Mouse (Mus musculus) embryonic stem cell, embryonic (primary cell): ENCODE measurements at regions not wholly inside any gene's neighbourhood (a gene's known extent, or its start where the extent isn't known, plus 50 kb on each side); places are given as distances from the start of the nearest gene placed in this dataset.
"Not testable (repeated sequence)": the region's sequence is repeated elsewhere in the genome, so short reads cannot be mapped to it uniquely, and the experiment has no call there.

Experiments
- CTCF ChIA-PET, 4 experiments: fragments of 300-600 bp in 2 of 4; fragments of 350-600 bp in 2 of 4; sonication (Branson Sonifier 250); formaldehyde crosslinking; loops; one replicate each; lab custom pipeline; 2022; ENCODE audit warnings: inconsistent platforms in 2 of 4; lab: Charles Lee
- POLR2A ChIA-PET, 4 experiments: fragments of 300-600 bp in 2 of 4; fragments of 350-600 bp in 2 of 4; sonication (Branson Sonifier 250); formaldehyde crosslinking; loops; one replicate each; lab custom pipeline; 2022; ENCODE audit warnings: antibody characterized with exemption in 4 of 4, inconsistent platforms in 1 of 4; lab: Charles Lee

DNA sequence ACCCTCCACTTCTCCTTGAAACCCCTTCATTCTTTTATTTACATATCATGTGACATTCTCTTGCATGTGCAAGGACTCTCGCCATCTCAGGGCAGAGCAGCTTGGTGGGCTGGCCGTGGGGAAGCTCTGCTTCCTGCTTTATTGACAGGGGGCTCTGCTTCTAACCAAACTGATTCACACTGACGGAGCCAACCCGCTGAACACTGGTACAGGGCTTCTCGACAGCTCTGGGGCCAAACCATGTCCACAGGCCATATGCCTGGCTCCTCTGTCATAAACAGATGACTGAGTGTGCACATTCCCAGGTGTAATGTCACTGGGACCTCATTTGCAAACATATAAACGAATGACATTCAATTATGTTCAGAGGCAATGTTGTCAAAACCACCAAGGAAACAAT lies 800.7 kb downstream of the Ttll7 start:
- CTCF ChIA-PET = no interaction called here
- POLR2A ChIA-PET = no interaction called here

DNA sequence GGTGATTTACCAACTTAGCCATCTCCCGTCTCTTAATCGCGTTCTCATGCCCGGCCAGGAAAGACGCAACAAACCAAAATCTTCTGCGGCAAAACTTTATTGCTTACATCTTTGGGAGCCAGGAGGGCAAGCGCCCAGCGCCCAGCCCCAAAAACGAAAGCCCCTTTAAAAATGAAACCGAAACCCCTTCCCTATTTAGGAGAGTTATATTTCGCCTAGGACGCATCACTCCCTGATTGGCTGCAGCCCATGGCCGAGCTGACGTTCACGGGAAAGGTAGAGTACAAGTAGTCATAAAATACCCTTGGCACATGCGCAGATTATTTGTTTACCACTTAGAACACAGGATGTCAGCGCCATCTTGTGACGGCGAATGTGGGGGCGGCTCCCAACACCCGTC lies 783.3 kb downstream of the Ttll7 start:
- POLR2A ChIA-PET = not testable (repeated sequence)
- CTCF ChIA-PET = interaction anchor here in 1 of 4 experiments (0.7 kb wide), 1 partner anchor 438 kb away, joined by 4 read pairs; no protein-coding TSS in a partner anchor

- ChIA-PET POLR2A (no interaction called here), CTCF (no interaction called here)
These were observed 779.0 kb downstream of the Ttll7 start for GRCm38 (mm10) chr3:147631151-147631550.

DNA sequence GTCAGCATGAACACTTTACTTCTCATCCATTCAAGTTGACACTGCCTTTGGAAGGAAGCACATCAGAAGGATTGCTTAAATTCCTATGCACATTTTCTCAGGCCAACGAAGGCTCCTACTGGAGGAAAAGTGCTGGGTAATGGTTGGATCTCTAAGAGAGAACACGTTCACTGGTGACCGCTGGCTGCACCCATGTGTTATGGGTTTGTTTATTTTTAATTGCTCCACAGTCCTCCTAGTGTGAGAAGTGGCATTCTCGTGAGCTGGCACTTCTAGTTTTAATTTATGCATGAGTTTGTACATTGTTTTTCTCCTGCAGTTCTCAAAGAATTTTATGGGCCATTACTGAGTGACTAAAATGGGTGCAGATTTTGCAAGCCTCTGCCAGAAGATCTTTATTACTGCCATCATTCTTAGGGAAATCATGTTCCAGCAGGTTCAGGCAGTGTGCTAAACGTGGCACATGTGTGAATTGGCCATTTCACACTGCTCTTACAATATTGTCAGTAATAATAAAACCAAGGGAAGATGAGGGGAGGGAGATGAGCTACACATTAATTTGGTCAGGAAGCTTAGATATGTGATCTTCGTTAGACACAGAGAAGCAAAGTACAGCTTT lies 731.6 kb downstream of the Ttll7 start:
- POLR2A ChIA-PET = no interaction called here
- CTCF ChIA-PET = no interaction called here

DNA sequence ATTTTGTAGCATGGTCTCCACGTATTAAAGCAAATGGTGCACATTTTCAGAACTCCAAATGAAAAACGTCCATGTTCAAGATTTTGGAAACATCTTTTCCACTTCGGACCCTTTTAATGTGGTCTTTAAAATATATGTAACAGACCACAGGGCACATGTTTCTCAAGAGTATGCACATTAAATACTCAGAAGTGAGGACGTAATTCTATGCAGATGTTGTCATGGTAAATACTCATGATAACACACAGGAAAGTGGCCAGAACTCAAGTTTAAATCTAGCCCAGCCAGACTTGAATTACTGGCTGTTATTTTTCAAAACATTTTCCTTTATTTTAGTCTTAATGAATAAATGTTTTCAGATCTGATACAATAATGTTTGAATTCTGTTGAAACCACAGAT lies 719.7 kb downstream of the Ttll7 start:
- POLR2A ChIA-PET = no interaction called here
- CTCF ChIA-PET = no interaction called here

- CTCF ChIA-PET = no interaction called here
- POLR2A ChIA-PET = no interaction called here
These were observed 693.3 kb downstream of the Ttll7 start for GRCm38 (mm10) chr3:147545329-147546006.

DNA sequence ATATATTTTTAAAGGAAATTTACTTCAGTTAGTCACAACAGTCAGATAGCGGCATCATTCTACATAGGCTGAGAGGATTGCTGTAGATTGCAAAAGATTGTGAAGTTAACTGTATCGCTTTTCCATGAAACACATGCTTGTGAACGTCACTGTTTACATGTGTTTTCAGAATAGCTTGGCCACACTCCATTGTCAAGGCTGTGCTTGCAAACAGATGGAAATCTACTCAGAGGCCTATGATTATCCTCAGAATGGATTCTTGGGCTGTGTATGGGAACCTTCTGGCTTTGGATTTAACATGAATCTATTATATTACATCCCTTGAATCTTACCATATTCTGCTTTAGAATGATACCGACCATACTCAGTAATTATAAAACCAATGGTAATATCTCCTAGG lies 690.1 kb downstream of the Ttll7 start:
- CTCF ChIA-PET = no interaction called here
- POLR2A ChIA-PET = no interaction called here

- ChIA-PET POLR2A (interaction anchor here in 1 of 4 experiments (0.6 kb wide), 1 partner anchor 61 kb away, joined by 6 read pairs; no protein-coding TSS in a partner anchor), CTCF (no interaction called here)
These were observed 685.4 kb downstream of the Ttll7 start for GRCm38 (mm10) chr3:147537584-147537983.

DNA sequence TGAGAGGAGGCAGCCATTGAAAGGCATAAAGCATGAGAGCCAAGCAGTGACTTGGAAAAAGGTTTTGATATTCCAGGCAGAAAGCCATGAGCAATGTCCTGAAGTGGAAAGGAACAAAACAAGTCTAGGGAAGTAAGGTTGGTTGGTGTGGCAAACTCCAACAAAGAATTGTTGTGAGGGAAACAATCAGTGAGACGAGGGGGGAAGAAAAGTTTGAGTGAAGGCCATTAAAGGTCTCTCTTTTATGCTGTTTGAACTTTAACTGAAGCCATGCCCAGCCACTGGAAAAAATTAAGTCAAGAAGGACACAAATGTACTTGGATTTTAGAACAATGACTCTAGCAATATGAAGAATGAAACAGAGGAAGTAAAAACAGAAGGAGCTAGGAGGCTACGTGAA lies 680.0 kb downstream of the Ttll7 start:
- ChIA-PET CTCF (no interaction called here), POLR2A (no interaction called here)

- ChIA-PET POLR2A (no interaction called here), CTCF (no interaction called here)
These were observed 679.5 kb downstream of the Ttll7 start for GRCm38 (mm10) chr3:147531608-147532180.
